Mouse (Mus musculus) gastrocnemius, adult 18-20 months (tissue): Measurements from ENCODE around the gene Pten. TPM values are rescaled to one million over a fixed set of nuclear protein-coding genes. Genes with fewer than 3 reads are reported as not detected.
A peak's percentile ranks its signal among the peaks of the same experiment; 100 is the strongest.
"Not testable (repeated sequence)": the region's sequence is repeated elsewhere in the genome, so short reads cannot be mapped to it uniquely, and the experiment has no call there.

Source experiments
- DNase-seq: peaks from one replicate; pipeline ENCODE4 v3.0.0; 2021; ENCODE audit warnings: low spot score
- total RNA-seq, 2 experiments: library from RNA; stranded (reverse); gene quantifications; 2 replicates each; pipeline ENCODE4 v1.2.3; 2021

The Pten gene
- total RNA-seq, 2 experiments from 2014 or later, result 28.4 to 32.2 TPM

GRCm38 (mm10) chr19:32754188-32755000 lies 2.9 kb upstream of the Pten start:
- DNase-seq, result no peak

GRCm38 (mm10) chr19:32755104-32755791 lies 2.0 kb upstream of the Pten start:
- no peak for DNase-seq

- DNase-seq, result peak; percentile 98
Observed at GRCm38 (mm10) chr19:32755792-32756635, 1.3 kb upstream of the Pten start.

- DNase-seq, result no peak
Observed at GRCm38 (mm10) chr19:32756636-32756899, 729 bp upstream of the Pten start.

GRCm38 (mm10) chr19:32757831-32758792 lies 815 bp downstream of the Pten start:
- peak; percentile 33 for DNase-seq

GRCm38 (mm10) chr19:32758793-32759161 lies 1.5 kb downstream of the Pten start:
- no peak for DNase-seq

GRCm38 (mm10) chr19:32759357-32760024 lies 2.2 kb downstream of the Pten start:
- DNase-seq, result no peak

- DNase-seq, result peak; percentile 12
Observed at GRCm38 (mm10) chr19:32760499-32760898, 3.2 kb downstream of the Pten start.

GRCm38 (mm10) chr19:32761162-32761561 lies 3.9 kb downstream of the Pten start:
- no peak for DNase-seq

GRCm38 (mm10) chr19:32762493-32762892 lies 5.2 kb downstream of the Pten start:
- DNase-seq, result no peak

GRCm38 (mm10) chr19:32778411-32778810 lies 21.1 kb downstream of the Pten start:
- no peak for DNase-seq

- no peak for DNase-seq
Observed at GRCm38 (mm10) chr19:32779131-32779530, 21.8 kb downstream of the Pten start.

GRCm38 (mm10) chr19:32781305-32782071 lies 24.2 kb downstream of the Pten start:
- no peak for DNase-seq

GRCm38 (mm10) chr19:32787388-32787787 lies 30.1 kb downstream of the Pten start:
- DNase-seq, result not testable (repeated sequence)

- DNase-seq, result not testable (repeated sequence)
Observed at GRCm38 (mm10) chr19:32788016-32788415, 30.7 kb downstream of the Pten start.

- no peak for DNase-seq
Observed at GRCm38 (mm10) chr19:32789535-32789934, 32.2 kb downstream of the Pten start.

GRCm38 (mm10) chr19:32792610-32793009 lies 35.3 kb downstream of the Pten start:
- peak; percentile 84 for DNase-seq

- no peak for DNase-seq
Observed at GRCm38 (mm10) chr19:32793901-32794300, 36.6 kb downstream of the Pten start.

- DNase-seq, result no peak
Observed at GRCm38 (mm10) chr19:32800557-32800956, 43.3 kb downstream of the Pten start.

GRCm38 (mm10) chr19:32804703-32805102 lies 47.4 kb downstream of the Pten start:
- no peak for DNase-seq
